Comparison of ENCODE assay signal across 33 mouse cellular contexts in genomic region chr5:114864813-114865212, GRCm38 (mm10). TPM values are rescaled to one million over a fixed set of nuclear protein-coding genes. Genes with fewer than 3 reads are reported as not detected.
DNase-seq lines count a peak whose midpoint lies in the region; ATAC-seq lines count a peak whose summit lies in the region.
"Had no signal": no experiment of that assay in that cellular context is flagged by ENCODE, and none has a peak within 500 bp of the region (broad histone marks: within the 10 kb centered on the region; RNA-seq: fewer than 3 reads in every experiment).

No protein-coding gene starts in this region.

- DNase-seq in hindbrain, embryonic 11.5 days (ENCODE audit: low spot score) = no peak
- DNase-seq in hindbrain, embryonic 10.5 days (ENCODE audit: low spot score) = no peak
- DNase-seq in thymus, postnatal 0 days (ENCODE audit: low spot score) = peak; percentile 12
- no peak for DNase-seq in thymus, postnatal 10 days (ENCODE audit: low spot score in 2 of 2)
- no peak for DNase-seq in layer of hippocampus, adult 8-10 months (ENCODE audit: low spot score in 2 of 2)
- no peak for DNase-seq in left cerebral cortex, adult 9 months (ENCODE audit: low spot score in 2 of 2)
- DNase-seq: adrenal gland, postnatal 14 days; cerebellum, adult 11 months; cerebellum, postnatal 25 days; forebrain, postnatal 0 days; gastrocnemius, postnatal 14 days; heart, adult 18-20 months; heart, postnatal 14 days; kidney, adult 8-10 months; kidney, postnatal 10 days; lung, adult 18-20 months; thymus, adult 2 months had no signal

- no peaks in the 10 kb centered on the region for H3K4me1 ChIP-seq in hindbrain, embryonic 11.5 days (replicated peaks; ENCODE audit: control insufficient read depth, insufficient read depth, low read length)
- peaks cover 10% of the 10 kb centered on the region; the same call in 1 of the 2 replicates for H3K4me1 ChIP-seq in hindbrain, embryonic 10.5 days (replicated peaks)
- H3K4me1 ChIP-seq: embryonic facial prominence, embryonic 12.5 days; heart, embryonic 13.5 days; intestine, embryonic 15.5 days; midbrain, embryonic 12.5 days; stomach, embryonic 15.5 days had no signal

- 85% methylated on average over 7 of the region's 7 CpGs for WGBS in hindbrain, embryonic 11.5 days
- WGBS in hindbrain, embryonic 10.5 days = 78% methylated on average over 7 of the region's 7 CpGs

- H3K27me3 ChIP-seq in hindbrain, embryonic 11.5 days (ENCODE audit: control insufficient read depth, insufficient read depth, low read length) = no peaks in the 10 kb centered on the region
- peaks cover 5% of the 10 kb centered on the region; the same call in 1 of the 2 replicates for H3K27me3 ChIP-seq in hindbrain, embryonic 10.5 days (ENCODE audit: insufficient read depth, poor library complexity, severe bottlenecking)
- H3K27me3 ChIP-seq: embryonic facial prominence, embryonic 12.5 days; intestine, embryonic 15.5 days; stomach, embryonic 15.5 days had no signal

- H3K27ac ChIP-seq in hindbrain, embryonic 11.5 days (ENCODE audit: low read depth, low read length) = no peak overlapping the region
- H3K27ac ChIP-seq in hindbrain, embryonic 10.5 days = no peak overlapping the region
- H3K27ac ChIP-seq: embryonic facial prominence, embryonic 12.5 days; heart, embryonic 13.5 days; hindbrain, embryonic 14.5 days; intestine, embryonic 15.5 days; midbrain, embryonic 12.5 days; stomach, embryonic 15.5 days had no signal

- no peak overlapping the region for H3K4me3 ChIP-seq in hindbrain, embryonic 11.5 days (ENCODE audit: low read depth, low read length)
- H3K4me3 ChIP-seq in hindbrain, embryonic 10.5 days = no peak overlapping the region
- H3K4me3 ChIP-seq: embryonic facial prominence, embryonic 12.5 days; heart, embryonic 13.5 days; intestine, embryonic 15.5 days; midbrain, embryonic 12.5 days; stomach, embryonic 15.5 days had no signal

- peaks cover 3% of the 10 kb centered on the region; the same call in 1 of the 2 replicates for H3K9me3 ChIP-seq in hindbrain, embryonic 11.5 days (ENCODE audit: control insufficient read depth, low read length)
- H3K9me3 ChIP-seq in hindbrain, embryonic 10.5 days = peaks cover 14% of the 10 kb centered on the region
- H3K9me3 ChIP-seq: stomach, embryonic 15.5 days had no signal

- H3K4me2 ChIP-seq in hindbrain, embryonic 11.5 days (replicated peaks; ENCODE audit: low read depth, low read length) = no peak overlapping the region
- H3K4me2 ChIP-seq: embryonic facial prominence, embryonic 12.5 days; heart, embryonic 13.5 days; hindbrain, embryonic 14.5 days; intestine, embryonic 15.5 days; liver, embryonic 11.5 days; midbrain, embryonic 12.5 days; stomach, embryonic 15.5 days had no signal

- 0 out of 2 replicates have a peak overlapping the region, but pooled peaks have one; percentile 11 for H3K9ac ChIP-seq in hindbrain, embryonic 11.5 days (ENCODE audit: low read depth, low read length)
- H3K9ac ChIP-seq: embryonic facial prominence, embryonic 12.5 days; forebrain, postnatal 0 days; heart, embryonic 13.5 days; hindbrain, embryonic 14.5 days; intestine, embryonic 15.5 days; midbrain, embryonic 12.5 days; stomach, embryonic 15.5 days had no signal

- H3K36me3 ChIP-seq in hindbrain, embryonic 11.5 days (ENCODE audit: control insufficient read depth, insufficient read depth, low read length) = no peaks in the 10 kb centered on the region
- H3K36me3 ChIP-seq in hindbrain, embryonic 10.5 days = peaks cover 3% of the 10 kb centered on the region; the same call in 1 of the 2 replicates
- H3K36me3 ChIP-seq: embryonic facial prominence, embryonic 12.5 days; heart, embryonic 13.5 days; intestine, embryonic 15.5 days; midbrain, embryonic 12.5 days; stomach, embryonic 15.5 days had no signal

- ATAC-seq in hindbrain, embryonic 11.5 days (ENCODE audit: low FRiP score) = no peak
- peak; percentile 73 for ATAC-seq in inflammation-experienced regulatory T-cells, adult 6 months
- no peak for ATAC-seq in granulocyte monocyte progenitor cell, adult 5-6 weeks (replicated peaks; ENCODE audit: poor library complexity, severe bottlenecking)
- ATAC-seq: forebrain, postnatal 0 days; intestine, embryonic 15.5 days had no signal

RNA-seq across cellular contexts. Expression of gene Gm9936, which starts 6.3 kb away (rescaled TPM):
- polyA plus RNA-seq in hindbrain, embryonic 11.5 days (2014; fragmentation: Nextera tagmentation; extraction: Ambion mirVana) = 0.40 and 0.69 TPM in 2 replicates
- 0.26 and 0.33 TPM in 2 replicates for polyA plus RNA-seq in hindbrain, embryonic 10.5 days (2016; fragmentation: Nextera tagmentation; extraction: Ambion mirVana)
- not detected in 2 replicates for polyA plus RNA-seq in thymus, postnatal 0 days (2015; fragmentation: Nextera tagmentation; extraction: Ambion mirVana)
- polyA plus RNA-seq in inflammation-experienced regulatory T-cells, adult 6 months (2017; shearing (Covaris generic)) = not detected
- total RNA-seq in layer of hippocampus, adult 8-10 months (2022) = under 1 TPM; 0.61 to 0.98 (median 0.82) TPM
- not detected in 2 replicates for total RNA-seq in granulocyte monocyte progenitor cell, adult 5-6 weeks (2014; fragmentation: Nextera tagmentation)
- not detected in 2 replicates for total RNA-seq in granulocyte monocyte progenitor cell, adult 5-6 weeks (2017)
- total RNA-seq: adrenal gland, postnatal 14 days; gastrocnemius, postnatal 14 days; heart, adult 18-20 months; heart, postnatal 14 days; megakaryocyte, adult 5-6 weeks had no signal
- polyA plus RNA-seq: heart, embryonic 13.5 days; liver, embryonic 11.5 days; thymus, adult 2 months had no signal

RNA-seq across cellular contexts. Expression of gene 4930519G04Rik, which starts 11.3 kb away (rescaled TPM):
- not detected in 2 replicates for polyA plus RNA-seq in hindbrain, embryonic 11.5 days (2014; fragmentation: Nextera tagmentation; extraction: Ambion mirVana)
- not detected in 2 replicates for polyA plus RNA-seq in hindbrain, embryonic 10.5 days (2016; fragmentation: Nextera tagmentation; extraction: Ambion mirVana)
- polyA plus RNA-seq in thymus, postnatal 0 days (2015; fragmentation: Nextera tagmentation; extraction: Ambion mirVana) = not detected in 2 replicates
- not detected for polyA plus RNA-seq in inflammation-experienced regulatory T-cells, adult 6 months (2017; shearing (Covaris generic))
- not detected for total RNA-seq in layer of hippocampus, adult 8-10 months (2022)
- 1.6 TPM in 1 of 2 replicates, not detected in the other for total RNA-seq in granulocyte monocyte progenitor cell, adult 5-6 weeks (2014; fragmentation: Nextera tagmentation)
- total RNA-seq in granulocyte monocyte progenitor cell, adult 5-6 weeks (2017) = not detected in 2 replicates
- total RNA-seq: adrenal gland, postnatal 14 days; forebrain, postnatal 0 days; gastrocnemius, postnatal 14 days; heart, adult 18-20 months; heart, postnatal 14 days; layer of hippocampus, adult 18-20 months; layer of hippocampus, postnatal 25 days; left cerebral cortex, postnatal 10 days had no signal
- polyA plus RNA-seq: embryonic facial prominence, embryonic 12.5 days; forebrain, embryonic 11.5 days; forebrain, postnatal 0 days; heart, embryonic 13.5 days; hindbrain, embryonic 14.5 days; intestine, embryonic 15.5 days; limb, embryonic 11.5 days; liver, embryonic 11.5 days; midbrain, embryonic 12.5 days; neural tube, embryonic 11.5 days; stomach, embryonic 15.5 days; thymus, adult 2 months had no signal

RNA-seq across cellular contexts. Expression of gene Oasl2, which starts 31.9 kb away (rescaled TPM):
- polyA plus RNA-seq in hindbrain, embryonic 11.5 days (2014; fragmentation: Nextera tagmentation; extraction: Ambion mirVana) = 0.92 and 1.5 TPM in 2 replicates
- polyA plus RNA-seq in hindbrain, embryonic 10.5 days (2016; fragmentation: Nextera tagmentation; extraction: Ambion mirVana) = 0.70 and 1.2 TPM in 2 replicates
- 77.9 and 95.8 TPM in 2 replicates for polyA plus RNA-seq in thymus, postnatal 0 days (2015; fragmentation: Nextera tagmentation; extraction: Ambion mirVana)
- 10 to 100 TPM in 2 of 3 experiments, 1 to 10 TPM in 1; 8.4 to 15.2 (median 12.1) TPM for polyA plus RNA-seq in inflammation-experienced regulatory T-cells, adult 6 months (2017; shearing (Covaris generic))
- total RNA-seq in layer of hippocampus, adult 8-10 months (2022) = 1 to 10 TPM; 1.3 to 9.8 (median 4.7) TPM
- total RNA-seq in granulocyte monocyte progenitor cell, adult 5-6 weeks (2014; fragmentation: Nextera tagmentation) = 6.7 and 10.4 TPM in 2 replicates
- total RNA-seq in granulocyte monocyte progenitor cell, adult 5-6 weeks (2017) = 4.7 and 7.6 TPM in 2 replicates

RNA-seq across cellular contexts. Expression of gene 1500011B03Rik, which starts 41.5 kb away (rescaled TPM):
- polyA plus RNA-seq in hindbrain, embryonic 11.5 days (2014; fragmentation: Nextera tagmentation; extraction: Ambion mirVana) = 163 and 167 TPM in 2 replicates
- 126 and 159 TPM in 2 replicates for polyA plus RNA-seq in hindbrain, embryonic 10.5 days (2016; fragmentation: Nextera tagmentation; extraction: Ambion mirVana)
- polyA plus RNA-seq in thymus, postnatal 0 days (2015; fragmentation: Nextera tagmentation; extraction: Ambion mirVana) = 119 and 139 TPM in 2 replicates
- 10 to 100 TPM; 41.1 to 61.7 (median 50.2) TPM for polyA plus RNA-seq in inflammation-experienced regulatory T-cells, adult 6 months (2017; shearing (Covaris generic))
- 100 to 1,000 TPM; 133 to 155 (median 137) TPM for total RNA-seq in layer of hippocampus, adult 8-10 months (2022)
- 44.4 and 76.8 TPM in 2 replicates for total RNA-seq in granulocyte monocyte progenitor cell, adult 5-6 weeks (2014; fragmentation: Nextera tagmentation)
- total RNA-seq in granulocyte monocyte progenitor cell, adult 5-6 weeks (2017) = 44.0 and 57.4 TPM in 2 replicates

RNA-seq across cellular contexts. Expression of gene Oasl1, which starts 58.2 kb away (rescaled TPM):
- 0.25 and 0.39 TPM in 2 replicates for polyA plus RNA-seq in hindbrain, embryonic 11.5 days (2014; fragmentation: Nextera tagmentation; extraction: Ambion mirVana)
- polyA plus RNA-seq in hindbrain, embryonic 10.5 days (2016; fragmentation: Nextera tagmentation; extraction: Ambion mirVana) = not detected in 2 replicates
- 5.0 and 6.3 TPM in 2 replicates for polyA plus RNA-seq in thymus, postnatal 0 days (2015; fragmentation: Nextera tagmentation; extraction: Ambion mirVana)
- 1 to 10 TPM; 1.9 to 3.9 (median 2.6) TPM for polyA plus RNA-seq in inflammation-experienced regulatory T-cells, adult 6 months (2017; shearing (Covaris generic))
- total RNA-seq in layer of hippocampus, adult 8-10 months (2022) = 1 to 10 TPM in 1 of 4 experiments, under 1 TPM in 1, not detected in 2; 0.80 to 1.1 TPM
- total RNA-seq in granulocyte monocyte progenitor cell, adult 5-6 weeks (2014; fragmentation: Nextera tagmentation) = 5.2 and 5.4 TPM in 2 replicates
- 0.73 and 1.8 TPM in 2 replicates for total RNA-seq in granulocyte monocyte progenitor cell, adult 5-6 weeks (2017)
- total RNA-seq: gastrocnemius, postnatal 14 days; layer of hippocampus, adult 18-20 months; layer of hippocampus, postnatal 25 days; left cerebral cortex, postnatal 10 days had no signal
